Comparison of ENCODE assay signal across 13 mouse cellular contexts in the genomic region with DNA sequence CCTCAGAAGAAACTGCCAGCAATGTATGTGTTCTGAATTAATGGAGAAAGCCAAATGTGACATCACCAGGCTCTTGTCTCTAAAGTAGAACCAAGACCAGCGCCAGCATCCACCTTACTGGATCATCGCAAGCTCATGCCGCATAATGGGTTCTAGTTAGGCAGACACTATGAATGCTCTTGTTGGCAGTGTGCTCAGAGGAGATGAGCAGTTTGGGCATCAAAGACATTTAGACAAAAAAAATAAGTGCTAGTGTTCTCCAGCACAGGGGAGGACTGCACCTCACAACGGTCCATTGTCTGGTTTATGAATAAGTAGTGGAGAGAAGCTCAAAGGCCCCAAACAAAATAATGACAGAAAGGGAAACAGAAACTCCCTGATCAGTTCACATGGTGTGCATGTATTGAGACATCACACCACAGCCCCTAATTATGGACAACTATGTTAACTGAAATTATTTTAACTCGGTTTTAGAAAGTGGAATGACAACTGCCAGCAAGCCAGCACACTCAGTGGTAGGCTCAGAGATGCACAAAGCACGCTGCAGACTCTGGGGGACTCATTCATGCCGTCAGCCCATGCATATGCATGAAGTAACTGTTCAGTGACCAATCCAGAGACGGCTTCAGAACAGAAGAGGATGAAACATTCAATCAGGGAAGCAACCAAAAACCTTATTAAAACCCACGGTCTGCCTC. TPM values are rescaled to one million over a fixed set of nuclear protein-coding genes. Genes with fewer than 3 reads are reported as not detected.
DNase-seq lines count a peak whose midpoint lies in the region; ATAC-seq lines count a peak whose summit lies in the region.
"Had no signal": no experiment of that assay in that cellular context is flagged by ENCODE, and none has a peak within 500 bp of the region (broad histone marks: within the 10 kb centered on the region; RNA-seq: fewer than 3 reads in every experiment).

No protein-coding gene starts in this region.

- ATAC-seq in forebrain, embryonic 16.5 days = peak; percentile 98
- peak; percentile 98 for ATAC-seq in midbrain, embryonic 12.5 days (ENCODE audit: low FRiP score, low read depth)

- WGBS in forebrain, embryonic 16.5 days = 10% methylated on average over 9 of the region's 9 CpGs
- 23% methylated on average over 9 of the region's 9 CpGs for WGBS in midbrain, embryonic 12.5 days

- no peak overlapping the region for H3K4me3 ChIP-seq in forebrain, embryonic 16.5 days (replicated peaks; ENCODE audit: low read length)
- no peak overlapping the region for H3K4me3 ChIP-seq in midbrain, embryonic 12.5 days
- H3K4me3 ChIP-seq: embryonic facial prominence, embryonic 12.5 days; myocyte had no signal

- peak overlapping the region; percentile 34; the same call in 1 of the 2 replicates for H3K27ac ChIP-seq in forebrain, embryonic 16.5 days (ENCODE audit: low read length)
- H3K27ac ChIP-seq in midbrain, embryonic 12.5 days (replicated peaks) = peak overlapping the region; percentile 78
- H3K27ac ChIP-seq: embryonic facial prominence, embryonic 12.5 days had no signal

- 0 out of 2 replicates have a peak overlapping the region, but pooled peaks have one; percentile 2 for H3K4me2 ChIP-seq in forebrain, embryonic 16.5 days (ENCODE audit: low read length)
- peak overlapping the region; percentile 23 for H3K4me2 ChIP-seq in midbrain, embryonic 12.5 days (replicated peaks)
- H3K4me2 ChIP-seq: embryonic facial prominence, embryonic 12.5 days; heart, embryonic 11.5 days had no signal

- H3K4me1 ChIP-seq in forebrain, embryonic 16.5 days (replicated peaks; ENCODE audit: control insufficient read depth, insufficient read depth, low read length) = peaks cover 13% of the 10 kb centered on the region; the same call in 1 of the 2 replicates
- H3K4me1 ChIP-seq in midbrain, embryonic 12.5 days = peaks cover 24% of the 10 kb centered on the region

- H3K27me3 ChIP-seq in forebrain, embryonic 16.5 days (replicated peaks; ENCODE audit: control insufficient read depth, insufficient read depth, low read length) = no peaks in the 10 kb centered on the region
- no peaks in the 10 kb centered on the region for H3K27me3 ChIP-seq in midbrain, embryonic 12.5 days
- H3K27me3 ChIP-seq: embryonic facial prominence, embryonic 12.5 days had no signal

- no peaks in the 10 kb centered on the region for H3K36me3 ChIP-seq in forebrain, embryonic 16.5 days (ENCODE audit: control insufficient read depth, insufficient read depth)
- H3K36me3 ChIP-seq in midbrain, embryonic 12.5 days = no peaks in the 10 kb centered on the region
- H3K36me3 ChIP-seq: embryonic facial prominence, embryonic 12.5 days had no signal

- DNase-seq in layer of hippocampus, adult 11-12 months (ENCODE audit: low spot score) = peak; percentile 44
- DNase-seq in layer of hippocampus, adult 18-20 months (ENCODE audit: low spot score in 2 of 2) = no peak
- peak; percentile 87 for DNase-seq in brain, adult 2 months (ENCODE audit: low read depth, low spot score)
- no peak for DNase-seq in kidney, postnatal 4 days
- DNase-seq in lung, postnatal 4 days = no peak
- no peak for DNase-seq in frontal cortex, postnatal 36 days (ENCODE audit: low spot score in 2 of 2)
- DNase-seq: kidney, postnatal 36 days; lung, postnatal 10 days had no signal

- no peak overlapping the region for H3K9ac ChIP-seq in forebrain, embryonic 16.5 days (replicated peaks; ENCODE audit: low read depth, low read length)
- H3K9ac ChIP-seq in midbrain, embryonic 12.5 days (replicated peaks) = no peak overlapping the region; the same call in 1 of the 2 replicates
- H3K9ac ChIP-seq: embryonic facial prominence, embryonic 12.5 days had no signal

- H3K9me3 ChIP-seq in forebrain, embryonic 16.5 days (ENCODE audit: control insufficient read depth, low read length) = no peaks in the 10 kb centered on the region
- no peaks in the 10 kb centered on the region for H3K9me3 ChIP-seq in midbrain, embryonic 12.5 days
- H3K9me3 ChIP-seq: embryonic facial prominence, embryonic 12.5 days had no signal

RNA-seq across cellular contexts. Expression of a gene that starts 25.1 kb away (rescaled TPM):
- 100 to 1,000 TPM; 148 to 155 TPM for total RNA-seq in layer of hippocampus, adult 18-20 months (2021)
- polyA plus RNA-seq in forebrain, embryonic 16.5 days (2015; fragmentation: Nextera tagmentation; extraction: Ambion mirVana) = 20.8 and 21.3 TPM in 2 replicates
- 14.6 and 15.5 TPM in 2 replicates for polyA plus RNA-seq in midbrain, embryonic 12.5 days (2016; fragmentation: Nextera tagmentation; extraction: Ambion mirVana)

Comparison
In these comparisons a context has a peak if more than half of its experiments do, and no peak if none do; other contexts are left out.
1. DNase-seq: peak in layer of hippocampus, adult 11-12 months (single experiment) and brain, adult 2 months (single experiment); none in layer of hippocampus, adult 18-20 months (0 of 2), kidney, postnatal 4 days (0 of 2), lung, postnatal 4 days (0 of 2) and frontal cortex, postnatal 36 days (0 of 2).